11 mouse cellular contexts compared by ENCODE assay signal in genomic region chr19:53532021-53532420, GRCm38 (mm10). TPM values are rescaled to one million over a fixed set of nuclear protein-coding genes. Genes with fewer than 3 reads are reported as not detected.
DNase-seq lines count a peak whose midpoint lies in the region; ATAC-seq and TF ChIP-seq lines count a peak whose summit lies in the region.
"Had no signal": no experiment of that assay in that cellular context is flagged by ENCODE, and none has a peak within 500 bp of the region (broad histone marks: within the 10 kb centered on the region; RNA-seq: fewer than 3 reads in every experiment).

No protein-coding gene starts in this region.

- no peak for TF ChIP-seq RAD21 in CH12.LX (IDR thresholded peaks at IDR 0.05; ENCODE audit: low read depth, low read length)

- no peak overlapping the region for H3K4me3 ChIP-seq in kidney, embryonic 16.5 days (ENCODE audit: low read length)
- H3K4me3 ChIP-seq in CH12.LX (replicated peaks in 1 of 3; ENCODE audit: low read depth in 2 of 3, low read length in 2 of 3, poor library complexity in 1 of 3) = peak overlapping the region in 2 of 3 experiments; percentile 14 to 27
- peak overlapping the region; percentile 76 for H3K4me3 ChIP-seq in heart, embryonic 12.5 days
- H3K4me3 ChIP-seq: neural tube, embryonic 15.5 days had no signal

- H3K27ac ChIP-seq in kidney, embryonic 16.5 days (ENCODE audit: low read length) = no peak overlapping the region
- H3K27ac ChIP-seq in CH12.LX (ENCODE audit: insufficient read depth, low read depth) = no peak overlapping the region; the same call in 1 of the 2 replicates
- H3K27ac ChIP-seq in heart, embryonic 12.5 days (ENCODE audit: poor library complexity, severe bottlenecking) = peak overlapping the region; percentile 44
- H3K27ac ChIP-seq: neural tube, embryonic 15.5 days had no signal

- dilution Hi-C loops in CH12.LX (cut with MboI; ENCODE audit: extremely low pct_ligation_motif_present, extremely low pct_unique_long_range_greater_than_20kb, low sequenced_read_pairs) = no loop called here

- 21% methylated on average over 6 of the region's 6 CpGs for WGBS in kidney, embryonic 16.5 days
- WGBS in heart, embryonic 12.5 days = 23% methylated on average over 6 of the region's 6 CpGs

- H3K79me2 ChIP-seq in CH12.LX (replicated peaks; ENCODE audit: control insufficient read depth, extremely low read depth, insufficient read depth, poor library complexity, severe bottlenecking) = peaks cover 38% of the 10 kb centered on the region

- peak overlapping the region; percentile 11; the same call in 1 of the 2 replicates for H3K4me2 ChIP-seq in kidney, embryonic 16.5 days (replicated peaks; ENCODE audit: low read depth, low read length)
- H3K4me2 ChIP-seq in CH12.LX (ENCODE audit: insufficient read depth, low read depth, poor library complexity, severe bottlenecking) = peak overlapping the region; percentile 91
- peak overlapping the region; percentile 96 for H3K4me2 ChIP-seq in heart, embryonic 12.5 days
- H3K4me2 ChIP-seq: neural tube, embryonic 15.5 days had no signal

- no peak for TF ChIP-seq CTCF in CH12.LX (conservative IDR thresholded peaks at IDR 0.05 in 1 of 2, IDR thresholded peaks at IDR 0.05 in 1 of 2; ENCODE audit: low read depth in 2 of 2, low read length in 2 of 2)

- H3K27me3 ChIP-seq in kidney, embryonic 16.5 days (ENCODE audit: insufficient read depth, low read length) = peaks cover 9% of the 10 kb centered on the region; the same call in 1 of the 2 replicates
- peaks cover 8% of the 10 kb centered on the region for H3K27me3 ChIP-seq in CH12.LX (replicated peaks)
- no peaks in the 10 kb centered on the region for H3K27me3 ChIP-seq in heart, embryonic 12.5 days (replicated peaks)

- in situ Hi-C loops in CH12.LX (cut with MboI; ENCODE audit: low pct_ligation_motif_present, low pct_unique_long_range_greater_than_20kb, low sequenced_read_pairs) = loop anchor here (10.0 kb wide), 1 partner anchor 107 kb away; no protein-coding TSS in a partner anchor

- no peaks in the 10 kb centered on the region for H3K9me3 ChIP-seq in kidney, embryonic 16.5 days (ENCODE audit: low read length)
- H3K9me3 ChIP-seq in CH12.LX (replicated peaks; ENCODE audit: low read length) = no peaks in the 10 kb centered on the region
- no peaks in the 10 kb centered on the region for H3K9me3 ChIP-seq in heart, embryonic 12.5 days (replicated peaks)
- H3K9me3 ChIP-seq: neural tube, embryonic 15.5 days had no signal

- DNase-seq in kidney, adult 18-20 months = no peak
- no peak for DNase-seq in CH12.LX (ENCODE audit: extremely low read depth)
- DNase-seq in adrenal gland, postnatal 14 days = peak; percentile 78
- DNase-seq in gastrocnemius, adult 18-20 months (ENCODE audit: low spot score) = no peak
- DNase-seq: lung, adult 2 months had no signal

- H3K36me3 ChIP-seq in kidney, embryonic 16.5 days (ENCODE audit: insufficient read depth, low read length) = 0 out of 2 replicates have a peak, but pooled peaks cover 2% of the 10 kb centered on the region
- peaks cover 16 to 35% of the 10 kb centered on the region in 2 experiments for H3K36me3 ChIP-seq in CH12.LX (replicated peaks in 1 of 2; ENCODE audit: control insufficient read depth in 1 of 2, insufficient read depth in 1 of 2, low read length in 1 of 2)
- H3K36me3 ChIP-seq in heart, embryonic 12.5 days = peaks cover 20% of the 10 kb centered on the region
- H3K36me3 ChIP-seq: G1E; neural tube, embryonic 15.5 days had no signal

- peaks cover 39% of the 10 kb centered on the region for H3K4me1 ChIP-seq in kidney, embryonic 16.5 days (ENCODE audit: insufficient read depth, low read length)
- H3K4me1 ChIP-seq in CH12.LX (ENCODE audit: control insufficient read depth in 1 of 2, insufficient read depth in 2 of 2) = peaks cover 16 to 80% of the 10 kb centered on the region in 2 experiments
- H3K4me1 ChIP-seq in heart, embryonic 12.5 days (replicated peaks) = peaks cover 47% of the 10 kb centered on the region

- ATAC-seq in kidney, embryonic 16.5 days (ENCODE audit: low FRiP score, low TSS enrichment) = no peak
- no peak for ATAC-seq in heart, embryonic 12.5 days (ENCODE audit: insufficient number of reproducible peaks, low FRiP score)
- ATAC-seq in megakaryocyte-erythroid progenitor cell, adult 5-6 weeks (replicated peaks; ENCODE audit: low FRiP score, low TSS enrichment, poor library complexity, severe bottlenecking) = no peak
- no peak for ATAC-seq in activated CD4-positive, CD25-positive, alpha-beta regulatory T cell, adult 4 months

- TF ChIP-seq EP300 in CH12.LX (IDR thresholded peaks at IDR 0.05; ENCODE audit: low read length) = no peak; the same call in 1 of the 2 replicates

- H3K9ac ChIP-seq in kidney, embryonic 16.5 days (replicated peaks; ENCODE audit: low read length) = no peak overlapping the region
- H3K9ac ChIP-seq in CH12.LX (ENCODE audit: insufficient read depth, low read depth) = peak overlapping the region; percentile 54; the same call in 1 of the 2 replicates
- no peak overlapping the region for H3K9ac ChIP-seq in heart, embryonic 12.5 days
- H3K9ac ChIP-seq: neural tube, embryonic 15.5 days had no signal

- no peak for TF ChIP-seq POLR2A in CH12.LX (IDR thresholded peaks at IDR 0.05; ENCODE audit: low read depth, low read length)

TF ChIP-seq in CH12.LX, 34 proteins besides CTCF, POLR2A, EP300 and RAD21:
- peak; percentile 67 for TF ChIP-seq IRF4 (IDR thresholded peaks at IDR 0.05; ENCODE audit: low read depth, low read length)
- TF ChIP-seq HCFC1 (IDR thresholded peaks at IDR 0.05; ENCODE audit: low read depth, low read length) = no peak

RNA-seq across cellular contexts. Expression of gene Dusp5, which starts 3.1 kb away (rescaled TPM):
- polyA plus RNA-seq in kidney, embryonic 16.5 days (2015; fragmentation: Nextera tagmentation; extraction: Ambion mirVana) = 9.6 and 9.7 TPM in 2 replicates
- total RNA-seq in CH12.LX (2012; rRNA removed) = 10.6 and 10.9 TPM in 2 replicates
- 13.2 and 15.2 TPM in 2 replicates for total RNA-seq in CH12.LX (2014; rRNA removed)
- 13.8 and 18.2 TPM in 2 replicates for polyA plus RNA-seq in CH12.LX (2012; ENCODE audit: insufficient read length, low read depth)
- 8.5 and 11.8 TPM in 2 replicates for total RNA-seq in adrenal gland, postnatal 14 days (2021)
- 12.4 and 14.3 TPM in 2 replicates for polyA plus RNA-seq in heart, embryonic 12.5 days (2016; fragmentation: Nextera tagmentation; extraction: Ambion mirVana)
- total RNA-seq in gastrocnemius, adult 18-20 months (2021) = 1 to 10 TPM in 1 of 2 experiments, under 1 TPM in 1; 0.84 to 1.2 TPM
- total RNA-seq in megakaryocyte-erythroid progenitor cell, adult 5-6 weeks (2014; fragmentation: Nextera tagmentation) = 1.6 and 2.9 TPM in 2 replicates
- total RNA-seq in megakaryocyte-erythroid progenitor cell, adult 5-6 weeks (2017) = 5.4 and 12.3 TPM in 2 replicates
- polyA plus RNA-seq in activated CD4-positive, CD25-positive, alpha-beta regulatory T cell, adult 4 months (2017; shearing (Covaris generic)) = 10 to 100 TPM; 10.2 to 11.4 TPM

RNA-seq across cellular contexts. Expression of gene Nutf2-ps1, which starts 56.8 kb away (rescaled TPM):
- polyA plus RNA-seq in kidney, embryonic 16.5 days (2015; fragmentation: Nextera tagmentation; extraction: Ambion mirVana) = 395 and 457 TPM in 2 replicates
- total RNA-seq in CH12.LX (2012; rRNA removed) = 50.8 and 51.3 TPM in 2 replicates
- total RNA-seq in CH12.LX (2014; rRNA removed) = 195 and 220 TPM in 2 replicates
- 366 and 509 TPM in 2 replicates for polyA plus RNA-seq in CH12.LX (2012; ENCODE audit: insufficient read length, low read depth)
- total RNA-seq in adrenal gland, postnatal 14 days (2021) = 80.2 and 97.3 TPM in 2 replicates
- 314 and 321 TPM in 2 replicates for polyA plus RNA-seq in heart, embryonic 12.5 days (2016; fragmentation: Nextera tagmentation; extraction: Ambion mirVana)
- total RNA-seq in gastrocnemius, adult 18-20 months (2021) = 10 to 100 TPM; 61.0 to 64.3 TPM
- 86.8 and 99.0 TPM in 2 replicates for total RNA-seq in megakaryocyte-erythroid progenitor cell, adult 5-6 weeks (2014; fragmentation: Nextera tagmentation)
- 216 and 256 TPM in 2 replicates for total RNA-seq in megakaryocyte-erythroid progenitor cell, adult 5-6 weeks (2017)
- polyA plus RNA-seq in activated CD4-positive, CD25-positive, alpha-beta regulatory T cell, adult 4 months (2017; shearing (Covaris generic)) = 100 to 1,000 TPM; 157 to 194 TPM

Comparison
In these comparisons a context has a peak if more than half of its experiments do, and no peak if none do; other contexts are left out.
1. H3K4me2 ChIP-seq: peak in every context shown above with its lines; median percentile 96 in heart, embryonic 12.5 days; 91 in CH12.LX; 11 in kidney, embryonic 16.5 days.